Comparison of ENCODE assay signal across 8 mouse cellular contexts in the genomic region with DNA sequence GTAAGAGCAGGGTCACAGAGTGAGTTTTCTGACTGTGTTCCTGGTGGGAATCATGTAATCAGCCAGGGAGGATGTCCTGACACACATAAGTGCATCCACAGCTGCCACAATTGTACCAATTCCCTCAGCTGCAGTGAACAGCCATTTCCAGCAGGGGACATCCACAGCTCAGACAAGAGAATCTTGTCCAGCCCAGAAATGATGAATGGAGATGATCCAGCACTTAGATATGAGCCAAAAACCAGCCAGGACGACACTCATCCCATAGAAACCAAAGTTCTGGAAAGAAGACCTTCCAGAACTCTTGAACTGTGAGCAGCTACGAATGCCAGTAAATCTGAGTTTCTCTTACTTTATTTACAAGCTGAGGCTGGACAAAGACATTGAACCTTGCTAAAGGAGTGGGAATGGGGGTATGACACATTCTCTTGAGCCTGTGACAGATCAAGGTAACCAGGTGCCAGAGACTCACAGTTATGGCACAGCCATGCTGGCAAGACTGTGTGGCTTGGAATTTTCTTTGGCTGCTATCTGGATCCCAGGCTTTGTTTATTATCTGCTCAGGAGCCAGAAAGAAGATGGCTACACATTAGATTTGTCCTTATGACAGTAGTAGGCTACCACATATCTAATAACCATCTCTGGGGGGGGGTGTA.
DNase-seq lines count a peak whose midpoint lies in the region; ATAC-seq and TF ChIP-seq lines count a peak whose summit lies in the region.

No protein-coding gene starts in this region.

- no peak overlapping the region for H3K4me2 ChIP-seq in intestine, embryonic 14.5 days (ENCODE audit: low read length)
- H3K4me2 ChIP-seq in intestine, embryonic 15.5 days (replicated peaks) = no peak overlapping the region
- H3K4me2 ChIP-seq in lung, embryonic 14.5 days = no peak overlapping the region

- no peaks in the 10 kb centered on the region for H3K27me3 ChIP-seq in intestine, embryonic 14.5 days (replicated peaks; ENCODE audit: control insufficient read depth, insufficient read depth, low read length)
- H3K27me3 ChIP-seq in intestine, embryonic 15.5 days (replicated peaks) = no peaks in the 10 kb centered on the region
- H3K27me3 ChIP-seq in lung, embryonic 14.5 days (ENCODE audit: insufficient read depth, low read length) = no peaks in the 10 kb centered on the region

- H3K9ac ChIP-seq in intestine, embryonic 14.5 days (ENCODE audit: low read length) = no peak overlapping the region
- no peak overlapping the region for H3K9ac ChIP-seq in intestine, embryonic 15.5 days
- no peak overlapping the region for H3K9ac ChIP-seq in lung, embryonic 14.5 days

- DNase-seq in intestine, embryonic 14.5 days (ENCODE audit: low spot score) = peak; percentile 51
- DNase-seq in cerebellum, adult 18-20 months = peak; percentile 20 to 27
- peak; percentile 69 for DNase-seq in layer of hippocampus, adult 11-12 months (ENCODE audit: low spot score)
- DNase-seq in lung, embryonic 14.5 days = peak; percentile 69
- peak; percentile 68 to 71 for DNase-seq in right cerebral cortex, postnatal 10 days (ENCODE audit: low spot score in 2 of 2)
- DNase-seq in yolk sac, embryonic 10.5 days (ENCODE audit: low spot score) = no peak

- ATAC-seq in intestine, embryonic 14.5 days (replicated peaks; ENCODE audit: low FRiP score, low TSS enrichment, low read depth) = no peak
- ATAC-seq in intestine, embryonic 15.5 days = no peak
- peak; percentile 98 for ATAC-seq in frontal cortex, adult (ENCODE audit: low TSS enrichment)
- peak; percentile 54; the same call in 1 of the 2 replicates for ATAC-seq in lung, embryonic 14.5 days (ENCODE audit: insufficient read depth)

- no peaks in the 10 kb centered on the region for H3K36me3 ChIP-seq in intestine, embryonic 14.5 days (ENCODE audit: control insufficient read depth, insufficient read depth, low read length)
- H3K36me3 ChIP-seq in intestine, embryonic 15.5 days = no peaks in the 10 kb centered on the region
- no peaks in the 10 kb centered on the region for H3K36me3 ChIP-seq in lung, embryonic 14.5 days (ENCODE audit: insufficient read depth)

- peak; percentile 89 for TF ChIP-seq CTCF in lung, embryonic 14.5 days (IDR thresholded peaks at IDR 0.05; ENCODE audit: low read depth)

- WGBS in intestine, embryonic 14.5 days = 45% methylated on average over 2 of the region's 2 CpGs
- WGBS in intestine, embryonic 15.5 days = 36% methylated on average over 2 of the region's 2 CpGs
- 38% methylated on average over 2 of the region's 2 CpGs for WGBS in lung, embryonic 14.5 days

- H3K9me3 ChIP-seq in intestine, embryonic 14.5 days (ENCODE audit: control insufficient read depth, low read length) = no peaks in the 10 kb centered on the region
- H3K9me3 ChIP-seq in intestine, embryonic 15.5 days = no peaks in the 10 kb centered on the region
- no peaks in the 10 kb centered on the region for H3K9me3 ChIP-seq in lung, embryonic 14.5 days (ENCODE audit: low read depth, low read length)

- H3K4me1 ChIP-seq in intestine, embryonic 14.5 days (replicated peaks; ENCODE audit: control insufficient read depth, insufficient read depth, low read length) = no peaks in the 10 kb centered on the region
- no peaks in the 10 kb centered on the region for H3K4me1 ChIP-seq in intestine, embryonic 15.5 days (replicated peaks)
- H3K4me1 ChIP-seq in lung, embryonic 14.5 days (ENCODE audit: insufficient read depth) = no peaks in the 10 kb centered on the region

- H3K27ac ChIP-seq in intestine, embryonic 14.5 days (ENCODE audit: low read depth) = no peak overlapping the region
- H3K27ac ChIP-seq in intestine, embryonic 15.5 days = no peak overlapping the region
- H3K27ac ChIP-seq in lung, embryonic 14.5 days (ENCODE audit: low read depth) = no peak overlapping the region

- H3K4me3 ChIP-seq in intestine, embryonic 14.5 days (ENCODE audit: low read depth, low read length) = no peak overlapping the region
- H3K4me3 ChIP-seq in intestine, embryonic 15.5 days (replicated peaks) = no peak overlapping the region
- no peak overlapping the region for H3K4me3 ChIP-seq in lung, embryonic 14.5 days (ENCODE audit: low read depth, low read length)

Comparison
In these comparisons a context has a peak if more than half of its experiments do, and no peak if none do; other contexts are left out.
1. ATAC-seq: peak in frontal cortex, adult (single experiment) and lung, embryonic 14.5 days (single experiment); none in intestine, embryonic 14.5 days (single experiment) and intestine, embryonic 15.5 days (single experiment).